Mouse (Mus musculus): ENCODE data around the gene Ccdc9. TPM values are rescaled to one million over a fixed set of nuclear protein-coding genes. Genes with fewer than 3 reads are reported as not detected.
A peak's percentile ranks its signal among the peaks of the same experiment; 100 is the strongest.

The Ccdc9 gene
- total and polyA plus RNA-seq, 2 experiments from 2014 or later, result 18.6 to 31.6 TPM

DNA sequence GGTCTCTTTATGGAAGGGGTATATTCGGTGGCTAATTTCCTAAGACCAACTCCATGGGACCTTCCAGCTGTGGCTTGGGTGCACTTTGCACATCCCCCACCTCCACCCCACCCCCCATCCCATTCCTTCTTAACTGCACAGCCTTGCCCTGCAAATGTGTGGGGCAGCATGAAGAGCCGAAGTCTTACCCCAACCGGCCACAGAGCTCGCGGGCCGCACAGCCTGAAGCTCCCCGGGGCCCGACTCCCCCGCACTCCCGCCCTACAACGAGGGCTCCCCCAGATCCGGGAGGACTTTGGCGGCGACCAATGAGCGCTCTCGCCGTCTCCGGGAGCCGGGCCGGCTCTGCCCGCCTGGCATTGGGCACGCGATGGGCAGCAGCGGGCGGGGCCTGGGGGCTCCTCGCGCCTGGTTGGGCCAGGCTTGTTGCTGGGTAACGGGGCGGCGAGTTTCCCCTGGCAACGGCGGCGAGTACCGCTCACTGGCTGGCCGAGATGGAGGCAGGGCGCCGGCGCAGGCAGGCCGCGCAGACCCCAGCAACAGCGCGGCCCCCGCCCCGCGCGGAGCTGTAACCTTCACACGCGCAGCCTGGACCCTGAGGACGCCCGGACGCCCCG lies 12.9 kb upstream of the Ccdc9 start:
- peak; percentile 95 for ATAC-seq
- no peaks in the 10 kb centered on the region for H3K9me3 ChIP-seq (ENCODE audit: low read length)
- no peak for TF ChIP-seq CTCF (IDR thresholded peaks at IDR 0.05; ENCODE audit: low read depth)
- peak overlapping the region; percentile 42 for H3K9ac ChIP-seq
- H3K36me3 ChIP-seq (ENCODE audit: insufficient read depth), result no peaks in the 10 kb centered on the region
- WGBS, result 1% methylated on average over 52 of the region's 52 CpGs
- peak overlapping the region; percentile 46 for H3K4me3 ChIP-seq (ENCODE audit: low read depth, low read length)
- peak; percentile 94 for DNase-seq
- H3K27ac ChIP-seq (ENCODE audit: low read depth, low read length), result peak overlapping the region; percentile 46; the same call in 1 of the 2 replicates
- H3K4me1 ChIP-seq (ENCODE audit: insufficient read depth), result peaks cover 11% of the 10 kb centered on the region; the same call in 1 of the 2 replicates
- no peaks in the 10 kb centered on the region for H3K27me3 ChIP-seq (ENCODE audit: insufficient read depth, low read length)
- peak overlapping the region; percentile 80 for H3K4me2 ChIP-seq (ENCODE audit: low read depth)

- H3K36me3 ChIP-seq (ENCODE audit: insufficient read depth), result no peaks in the 10 kb centered on the region
- H3K9me3 ChIP-seq (ENCODE audit: low read length), result no peaks in the 10 kb centered on the region
- ATAC-seq (no peak), DNase-seq (no peak)
- H3K4me1 ChIP-seq (ENCODE audit: insufficient read depth), result peaks cover 11% of the 10 kb centered on the region; the same call in 1 of the 2 replicates
- H3K27me3 ChIP-seq (ENCODE audit: insufficient read depth, low read length), result no peaks in the 10 kb centered on the region
- no peak overlapping the region for H3K27ac ChIP-seq (ENCODE audit: low read depth, low read length)
- no peak for TF ChIP-seq CTCF (IDR thresholded peaks at IDR 0.05; ENCODE audit: low read depth)
- H3K4me2 ChIP-seq (ENCODE audit: low read depth), result peak overlapping the region; percentile 80
- peak overlapping the region; percentile 46 for H3K4me3 ChIP-seq (ENCODE audit: low read depth, low read length)
- no peak overlapping the region for H3K9ac ChIP-seq
- WGBS, result 79% methylated on average over 5 of the region's 5 CpGs
These were observed 12.3 kb upstream of the Ccdc9 start for GRCm38 (mm10) chr7:16298927-16299326.

DNA sequence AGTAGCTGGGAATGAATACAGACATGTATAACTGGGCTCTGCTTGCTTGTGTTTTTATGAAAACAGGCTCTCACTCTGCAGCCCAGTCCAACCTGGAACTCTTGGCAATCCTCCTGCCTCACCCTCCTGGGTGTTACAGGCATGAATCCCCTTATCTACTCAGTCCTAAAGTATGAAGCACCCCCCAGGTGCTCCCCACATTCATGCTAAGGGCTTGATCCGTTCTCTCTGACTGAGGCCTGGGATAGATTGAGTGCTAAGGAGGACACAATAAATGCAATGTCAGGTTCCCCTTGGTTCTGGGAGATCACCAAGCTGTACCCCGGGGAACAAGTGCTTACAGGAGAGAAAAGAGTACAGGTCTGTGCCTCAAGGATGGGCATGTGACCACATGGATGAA lies 11.0 kb upstream of the Ccdc9 start:
- no peak overlapping the region for H3K27ac ChIP-seq (ENCODE audit: low read depth, low read length)
- WGBS, result 65% methylated on average over 2 of the region's 2 CpGs
- TF ChIP-seq CTCF (IDR thresholded peaks at IDR 0.05; ENCODE audit: low read depth), result no peak
- H3K36me3 ChIP-seq (ENCODE audit: insufficient read depth), result no peaks in the 10 kb centered on the region
- no peak overlapping the region for H3K4me2 ChIP-seq (ENCODE audit: low read depth)
- no peaks in the 10 kb centered on the region for H3K27me3 ChIP-seq (ENCODE audit: insufficient read depth, low read length)
- no peak overlapping the region for H3K9ac ChIP-seq
- H3K4me1 ChIP-seq (ENCODE audit: insufficient read depth), result peaks cover 11% of the 10 kb centered on the region; the same call in 1 of the 2 replicates
- DNase-seq (no peak), ATAC-seq (no peak)
- no peak overlapping the region for H3K4me3 ChIP-seq (ENCODE audit: low read depth, low read length)
- no peaks in the 10 kb centered on the region for H3K9me3 ChIP-seq (ENCODE audit: low read length)

GRCm38 (mm10) chr7:16296766-16297390 lies 10.3 kb upstream of the Ccdc9 start:
- Histone ChIP-seq H3K4me1 (ENCODE audit: insufficient read depth) (peaks cover 11% of the 10 kb centered on the region; the same call in 1 of the 2 replicates), H3K9me3 (ENCODE audit: low read length) (no peaks in the 10 kb centered on the region), H3K27me3 (ENCODE audit: insufficient read depth, low read length) (no peaks in the 10 kb centered on the region), H3K4me3 (ENCODE audit: low read depth, low read length) (peak overlapping the region; percentile 31), H3K9ac (peak overlapping the region; percentile 45), H3K27ac (ENCODE audit: low read depth, low read length) (peak overlapping the region; percentile 24; the same call in 1 of the 2 replicates), H3K4me2 (ENCODE audit: low read depth) (peak overlapping the region; percentile 61), H3K36me3 (ENCODE audit: insufficient read depth) (no peaks in the 10 kb centered on the region)
- TF ChIP-seq CTCF (IDR thresholded peaks at IDR 0.05; ENCODE audit: low read depth), result peak; percentile 60
- WGBS, result under 1% methylated on average over 22 of the region's 22 CpGs
- peak; percentile 85 for DNase-seq
- peak; percentile 21; the same call in 1 of the 2 replicates for ATAC-seq

DNA sequence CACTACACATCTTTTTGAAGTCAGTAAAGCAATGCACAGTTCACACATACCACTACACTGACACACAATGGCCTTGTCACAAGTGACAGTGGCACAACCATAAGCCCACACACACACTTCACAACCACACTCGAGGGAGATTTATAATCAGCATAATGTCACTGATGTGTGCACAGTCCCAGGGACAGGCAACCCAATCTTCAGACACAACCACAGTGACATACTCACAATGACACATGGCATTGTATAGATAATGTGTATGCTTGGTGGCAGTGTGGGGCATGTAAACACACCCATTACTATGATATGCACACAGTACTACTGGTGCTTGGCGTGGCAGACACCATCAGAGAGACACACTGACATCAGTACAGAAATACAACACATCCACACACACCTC lies 9.6 kb upstream of the Ccdc9 start:
- TF ChIP-seq CTCF (IDR thresholded peaks at IDR 0.05; ENCODE audit: low read depth), result no peak
- no peak for DNase-seq
- Histone ChIP-seq H3K9me3 (ENCODE audit: low read length) (no peaks in the 10 kb centered on the region), H3K4me2 (ENCODE audit: low read depth) (peak overlapping the region; percentile 61), H3K9ac (no peak overlapping the region), H3K27ac (ENCODE audit: low read depth, low read length) (no peak overlapping the region), H3K4me3 (ENCODE audit: low read depth, low read length) (no peak overlapping the region), H3K27me3 (ENCODE audit: insufficient read depth, low read length) (no peaks in the 10 kb centered on the region), H3K36me3 (ENCODE audit: insufficient read depth) (no peaks in the 10 kb centered on the region), H3K4me1 (ENCODE audit: insufficient read depth) (peaks cover 11% of the 10 kb centered on the region; the same call in 1 of the 2 replicates)
- WGBS, result 41% methylated on average over 2 of the region's 2 CpGs
- ATAC-seq, result no peak

DNA sequence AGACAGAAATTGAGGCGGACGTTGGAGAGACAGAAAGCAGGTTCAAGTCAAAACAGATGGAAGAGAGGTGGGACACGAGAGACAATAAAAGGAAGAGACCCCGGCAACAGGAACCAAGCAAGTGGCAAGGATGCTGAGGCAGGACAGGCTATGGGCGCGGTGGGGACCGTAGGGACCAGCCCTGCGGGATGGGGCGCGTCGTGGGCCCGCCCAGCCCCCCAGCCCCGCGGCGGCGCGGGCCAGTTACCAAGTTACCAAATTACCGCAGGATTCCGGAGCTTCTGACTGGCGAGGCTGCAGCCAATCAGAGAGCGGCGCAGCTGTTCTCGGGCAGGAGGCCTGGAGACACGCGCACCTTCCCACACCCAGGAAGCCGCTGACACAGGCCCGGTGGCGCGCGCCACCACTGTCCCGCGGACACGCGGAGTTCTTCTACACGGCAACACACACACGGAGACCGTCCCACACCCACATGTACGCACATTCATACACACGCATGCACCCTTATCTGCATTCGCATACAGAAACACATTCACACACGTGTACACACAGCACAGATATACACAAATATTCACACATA lies 8.8 kb upstream of the Ccdc9 start:
- Histone ChIP-seq H3K36me3 (ENCODE audit: insufficient read depth) (no peaks in the 10 kb centered on the region), H3K4me1 (ENCODE audit: insufficient read depth) (peaks cover 11% of the 10 kb centered on the region; the same call in 1 of the 2 replicates), H3K4me2 (ENCODE audit: low read depth) (peak overlapping the region; percentile 88), H3K27me3 (ENCODE audit: insufficient read depth, low read length) (no peaks in the 10 kb centered on the region), H3K4me3 (ENCODE audit: low read depth, low read length) (peak overlapping the region; percentile 50), H3K27ac (ENCODE audit: low read depth, low read length) (peak overlapping the region; percentile 79), H3K9me3 (ENCODE audit: low read length) (no peaks in the 10 kb centered on the region), H3K9ac (peak overlapping the region; percentile 23)
- peak; percentile 23 for ATAC-seq
- DNase-seq, result peak; percentile 82
- no peak for TF ChIP-seq CTCF (IDR thresholded peaks at IDR 0.05; ENCODE audit: low read depth)
- 2% methylated on average over 40 of the region's 41 CpGs for WGBS

DNA sequence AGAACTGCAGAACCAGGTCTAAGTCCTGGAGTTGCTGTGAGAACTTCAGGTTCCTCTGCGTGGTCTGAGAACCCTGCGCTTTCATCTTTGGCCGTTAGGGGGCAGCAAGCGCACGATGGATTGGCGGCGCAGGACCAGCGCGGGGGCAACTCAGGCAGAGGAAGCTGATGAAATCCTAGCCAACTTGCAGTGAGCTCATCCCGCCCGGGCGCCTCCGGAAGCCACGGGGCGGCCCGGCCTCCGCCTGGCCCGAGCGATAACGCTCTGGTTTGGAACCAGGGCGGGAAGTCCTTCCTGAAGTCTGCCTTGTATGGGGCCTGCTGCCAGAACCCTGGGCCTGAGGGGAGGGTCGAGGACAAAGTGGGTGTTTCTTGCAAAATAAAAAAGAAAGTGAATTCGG lies 8.2 kb upstream of the Ccdc9 start:
- H3K9ac ChIP-seq, result peak overlapping the region; percentile 23
- H3K4me2 ChIP-seq (ENCODE audit: low read depth), result peak overlapping the region; percentile 88
- WGBS, result 2% methylated on average over 23 of the region's 23 CpGs
- peak overlapping the region; percentile 79 for H3K27ac ChIP-seq (ENCODE audit: low read depth, low read length)
- ATAC-seq (peak; percentile 65), DNase-seq (peak; percentile 94)
- H3K4me3 ChIP-seq (ENCODE audit: low read depth, low read length), result peak overlapping the region; percentile 50
- H3K9me3 ChIP-seq (ENCODE audit: low read length), result no peaks in the 10 kb centered on the region
- no peaks in the 10 kb centered on the region for H3K36me3 ChIP-seq (ENCODE audit: insufficient read depth)
- peaks cover 11% of the 10 kb centered on the region; the same call in 1 of the 2 replicates for H3K4me1 ChIP-seq (ENCODE audit: insufficient read depth)
- TF ChIP-seq CTCF (IDR thresholded peaks at IDR 0.05; ENCODE audit: low read depth), result peak; percentile 98
- H3K27me3 ChIP-seq (ENCODE audit: insufficient read depth, low read length), result no peaks in the 10 kb centered on the region

Measured in forebrain, postnatal 0 days (tissue).